Mouse (Mus musculus) lung, embryonic 14.5 days (tissue): ENCODE measurements around the gene Slc5a1. TPM values are rescaled to one million over a fixed set of nuclear protein-coding genes. Genes with fewer than 3 reads are reported as not detected.

ENCODE experiments used
- ATAC-seq: fragments of 200-750 bp; cut with Nextera tagmentation; 2 replicates; pipeline ENCODE4 v1.8.0; 2017; ENCODE audit warnings: mild to moderate bottlenecking, moderate TSS enrichment, moderate library complexity; ENCODE audit not compliant: insufficient read depth
- DNase-seq: peaks from one replicate; pipeline ENCODE4 v3.0.0-alpha.2; 2015
- H3K27ac ChIP-seq: fragments of 300-500 bp; sonication (generic); 2 replicates; pipeline ENCODE4 v1.5.1; 2014; ENCODE audit warnings: low read depth, mild to moderate bottlenecking, moderate library complexity
- H3K27me3 ChIP-seq: fragments of 300-500 bp; sonication (generic); 2 replicates; pipeline ENCODE4 v1.6.1; 2014; ENCODE audit warnings: low read length, control low read depth; ENCODE audit not compliant: insufficient read depth
- H3K36me3 ChIP-seq: fragments of 300-500 bp; sonication (generic); 2 replicates; pipeline ENCODE4 v1.6.1; 2014; ENCODE audit warnings: control low read depth; ENCODE audit not compliant: insufficient read depth
- H3K4me1 ChIP-seq: fragments of 300-500 bp; sonication (generic); 2 replicates; pipeline ENCODE4 v1.6.1; 2014; ENCODE audit warnings: antibody characterized with exemption, control low read depth; ENCODE audit not compliant: insufficient read depth
- H3K4me2 ChIP-seq: fragments of 300-500 bp; sonication (generic); 2 replicates; pipeline ENCODE4 v1.6.1; 2014; ENCODE audit warnings: mild to moderate bottlenecking
- H3K4me3 ChIP-seq: fragments of 300-500 bp; sonication (generic); 2 replicates; pipeline ENCODE4 v1.5.1; 2014; ENCODE audit warnings: low read depth, low read length
- H3K9ac ChIP-seq: fragments of 300-500 bp; sonication (generic); 2 replicates; pipeline ENCODE4 v1.6.1; 2014
- H3K9me3 ChIP-seq: fragments of 300-500 bp; sonication (generic); 2 replicates; pipeline ENCODE4 v1.6.1; 2016; ENCODE audit warnings: low read depth, low read length, control low read depth
- CTCF ChIP-seq: IDR thresholded peaks from 2 replicates; pipeline ENCODE4 v1.5.1; 2016; ENCODE audit warnings: antibody characterized with exemption, low read depth
- WGBS: fragments of 180-500 bp; shearing (Covaris S2); extraction: QIAGEN DNeasy Blood & Tissue Kit; methylation state at CpG from one replicate; pipeline ENCODE4 v1.1.7; 2014; 5-methylcytosine and 5-hydroxymethylcytosine counted together
- polyA plus RNA-seq: library from polyadenylated mRNA; unstranded; fragments of >200 nt; fragmentation: Nextera tagmentation; extraction: Ambion mirVana; gene quantifications from 2 replicates; pipeline ENCODE4 v1.2.1, GENCODE M21; 2014

Gene Slc5a1
- 0.07 and 0.20 TPM in 2 replicates for polyA plus RNA-seq

DNA sequence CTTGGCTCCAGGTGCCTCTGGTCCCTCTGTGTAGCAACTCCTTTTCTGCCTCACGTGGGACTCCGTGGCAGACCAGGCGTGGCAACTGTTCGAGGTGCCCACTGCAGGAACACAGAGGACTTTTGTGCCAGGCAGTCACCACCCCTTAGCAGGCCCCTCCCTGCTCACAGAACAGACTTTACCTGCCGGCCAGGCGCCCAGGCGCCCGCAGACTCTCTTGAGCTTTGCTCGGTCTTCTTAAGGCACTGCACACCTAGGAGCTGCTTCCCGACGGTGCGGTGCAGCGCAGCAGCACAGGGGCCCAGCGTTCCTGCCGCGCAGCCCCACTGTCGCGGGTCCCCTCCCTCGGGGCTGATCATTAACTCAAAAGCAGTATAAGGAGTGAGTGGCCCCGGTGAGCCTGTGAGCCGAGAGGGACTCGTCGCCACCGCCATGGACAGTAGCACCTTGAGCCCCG lies at the start of gene Slc5a1:
Gene Slc5a1, plus strand, starts transcription at position 195 of the 457 bp plus-strand sequence.
- no peak for ATAC-seq
- H3K9ac ChIP-seq: no peak within 1 kb of the TSS

DNA sequence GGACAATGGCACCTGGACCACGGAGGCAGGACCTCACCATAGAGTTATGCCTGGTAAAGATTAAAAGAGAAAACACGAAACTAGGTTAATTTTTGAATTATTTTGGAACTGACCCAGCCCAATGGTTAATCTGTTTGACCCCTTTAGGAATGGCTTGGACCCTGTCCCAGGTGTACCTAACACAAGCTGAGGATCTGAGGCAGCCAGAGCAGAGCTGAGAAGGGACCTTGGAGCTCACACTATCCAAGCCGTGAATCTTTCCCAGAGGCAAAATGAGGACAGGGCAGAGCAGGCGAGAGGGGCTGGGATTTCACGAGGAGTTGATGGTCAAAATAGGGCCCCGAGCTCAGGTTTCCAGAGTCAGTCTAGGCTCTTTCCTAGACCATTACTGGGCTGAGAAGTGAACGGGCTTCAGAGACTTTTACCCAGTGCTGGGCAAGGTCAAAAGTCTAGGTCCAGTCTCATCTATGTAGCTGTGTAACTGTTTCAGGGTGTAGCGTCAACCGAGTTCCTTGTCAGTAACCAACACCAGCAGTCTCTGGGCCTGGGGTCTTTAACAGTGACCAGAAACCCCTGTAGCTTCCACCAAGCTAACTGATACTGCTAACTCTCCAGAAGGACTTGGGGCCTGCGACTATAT lies 47.8 kb upstream of the Slc5a1 start:
- Histone ChIP-seq H3K9me3 (no peaks in the 10 kb centered on the region), H3K9ac (no peak overlapping the region), H3K36me3 (no peaks in the 10 kb centered on the region), H3K4me3 (no peak overlapping the region), H3K4me1 (no peaks in the 10 kb centered on the region), H3K27ac (no peak overlapping the region), H3K27me3 (no peaks in the 10 kb centered on the region), H3K4me2 (no peak overlapping the region)
- DNase-seq: no peak
- ATAC-seq: no peak
- no peak for TF ChIP-seq CTCF
- 74% methylated on average over 10 of the region's 10 CpGs for WGBS

More for the DNA sequence above, at the start of gene Slc5a1:
- H3K27ac ChIP-seq: no peak within 1 kb of the TSS
- H3K9me3 ChIP-seq: no peaks in the 10 kb centered on the region
- no peaks in the 10 kb centered on the region for H3K36me3 ChIP-seq
- no peaks in the 10 kb centered on the region for H3K4me1 ChIP-seq
- H3K4me2 ChIP-seq: peak within 1 kb of the TSS; percentile 43
- peak; percentile 11 for DNase-seq
- TF ChIP-seq CTCF: no peak
- H3K27me3 ChIP-seq: peaks cover 31% of the 10 kb centered on the region
- H3K4me3 ChIP-seq: peak within 1 kb of the TSS; percentile 15; the same call in 1 of the 2 replicates
- 12% methylated on average over 25 of the region's 25 CpGs for WGBS

DNA sequence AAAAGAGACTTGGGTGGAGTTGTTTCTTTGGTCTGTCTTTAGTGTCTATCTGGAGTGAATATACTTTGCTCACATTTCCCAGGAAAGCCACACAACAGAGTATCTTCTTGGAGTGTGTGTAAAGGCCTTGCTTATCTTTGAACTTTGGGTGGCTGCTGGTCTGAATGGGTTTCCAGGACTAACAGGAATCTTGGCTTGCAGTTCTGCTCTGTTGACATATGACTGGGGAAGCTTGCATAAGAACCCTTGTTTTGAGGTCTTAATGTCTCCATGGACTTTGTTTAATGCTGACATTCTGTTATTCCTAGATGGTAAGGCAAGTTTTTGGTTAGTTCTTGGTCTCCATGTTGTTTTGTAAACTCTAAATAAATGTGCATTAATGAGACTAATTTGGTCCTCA lies 33.9 kb upstream of the Slc5a1 start:
- DNase-seq (no peak), ATAC-seq (no peak)

DNA sequence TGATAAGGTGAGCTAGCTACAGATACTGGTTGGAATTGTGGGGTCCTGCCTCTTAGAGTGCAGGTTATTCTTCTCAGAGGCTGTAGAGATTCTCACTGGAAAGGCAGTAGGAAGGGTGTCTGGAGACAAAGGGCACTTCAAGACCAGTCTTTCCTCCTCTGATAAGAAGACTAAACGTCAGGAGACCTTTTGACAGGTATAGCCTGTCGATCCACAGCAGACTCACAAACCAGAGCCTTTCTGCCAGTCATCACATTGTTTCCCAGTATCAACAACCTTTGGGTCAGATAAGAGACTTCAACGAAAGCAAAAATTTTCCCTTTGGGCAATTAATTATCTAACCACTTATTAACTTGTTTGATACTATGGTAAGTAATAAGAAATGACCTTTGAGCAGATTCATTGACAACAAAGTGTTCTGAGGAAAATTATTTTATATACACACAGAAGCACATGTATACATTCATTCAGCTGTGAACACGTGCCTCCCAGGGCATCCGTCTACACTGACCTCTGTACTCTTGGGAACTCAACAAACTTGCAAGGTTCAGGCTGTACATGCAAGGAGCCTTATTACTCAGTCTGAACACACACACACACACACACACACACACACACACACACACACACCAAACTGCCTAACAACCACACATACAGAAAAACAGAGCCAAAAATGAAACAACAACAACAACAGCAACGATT lies 27.4 kb upstream of the Slc5a1 start:
- no peak for ATAC-seq
- no peak for DNase-seq
- no peaks in the 10 kb centered on the region for H3K4me1 ChIP-seq
- no peak overlapping the region for H3K9ac ChIP-seq
- 50% methylated on average over 6 of the region's 6 CpGs for WGBS
- H3K27ac ChIP-seq: no peak overlapping the region
- no peaks in the 10 kb centered on the region for H3K36me3 ChIP-seq
- no peak overlapping the region for H3K4me2 ChIP-seq
- H3K4me3 ChIP-seq: no peak overlapping the region
- TF ChIP-seq CTCF: no peak
- no peaks in the 10 kb centered on the region for H3K27me3 ChIP-seq
- H3K9me3 ChIP-seq: no peaks in the 10 kb centered on the region

More for the DNA sequence above, 33.9 kb upstream of the Slc5a1 start:
- Histone ChIP-seq H3K4me2 (no peak overlapping the region), H3K36me3 (no peaks in the 10 kb centered on the region), H3K27ac (no peak overlapping the region), H3K4me3 (no peak overlapping the region), H3K27me3 (no peaks in the 10 kb centered on the region), H3K4me1 (no peaks in the 10 kb centered on the region), H3K9ac (no peak overlapping the region), H3K9me3 (no peaks in the 10 kb centered on the region)
- TF ChIP-seq CTCF: no peak

DNA sequence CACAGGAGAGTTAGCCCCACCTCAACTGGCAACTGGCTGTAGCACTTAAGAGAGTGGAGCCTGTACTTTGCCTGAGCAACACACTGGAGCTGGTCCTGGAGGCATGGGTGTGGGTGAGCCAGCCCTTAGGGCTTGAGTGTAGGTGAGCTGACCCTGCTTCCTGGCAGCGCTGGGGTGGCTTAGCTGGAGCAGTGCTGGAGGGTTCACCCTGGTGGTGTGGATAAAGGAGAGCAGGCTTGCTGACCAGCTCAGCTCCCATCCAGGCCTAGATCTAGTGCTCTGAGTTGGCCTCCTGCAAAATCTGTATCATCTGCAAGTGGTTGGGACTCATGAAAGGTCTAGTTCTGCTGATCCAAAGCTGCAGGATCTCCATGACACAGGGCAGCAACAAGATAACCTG lies 21.1 kb upstream of the Slc5a1 start:
- Histone ChIP-seq H3K4me2 (no peak overlapping the region), H3K9me3 (no peaks in the 10 kb centered on the region), H3K27ac (no peak overlapping the region), H3K4me3 (no peak overlapping the region), H3K4me1 (no peaks in the 10 kb centered on the region), H3K9ac (no peak overlapping the region), H3K36me3 (no peaks in the 10 kb centered on the region), H3K27me3 (no peaks in the 10 kb centered on the region)
- ATAC-seq (no peak), DNase-seq (no peak)
- no peak for TF ChIP-seq CTCF
- WGBS: 88% methylated on average over 1 of the region's 1 CpGs

DNA sequence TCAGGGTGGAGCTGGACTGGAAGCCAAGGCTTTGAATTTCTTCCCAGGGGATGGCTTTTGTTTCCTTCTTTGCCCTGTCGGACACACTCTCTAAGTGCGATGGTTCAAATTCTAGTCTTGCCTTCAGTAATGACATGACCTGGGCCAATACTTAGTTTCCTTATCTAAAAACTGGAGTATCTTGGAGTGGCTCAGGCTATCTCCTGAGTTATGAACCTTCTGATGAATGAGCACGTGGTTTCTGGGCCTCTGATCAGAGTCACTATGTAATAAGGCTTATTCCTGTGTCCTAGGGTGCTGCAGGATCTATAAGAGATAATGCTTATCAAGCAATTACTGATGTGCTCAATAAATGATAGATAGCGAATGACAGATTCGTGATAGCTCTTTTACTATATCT lies 19.4 kb upstream of the Slc5a1 start:
- WGBS: 81% methylated on average over 5 of the region's 5 CpGs

DNA sequence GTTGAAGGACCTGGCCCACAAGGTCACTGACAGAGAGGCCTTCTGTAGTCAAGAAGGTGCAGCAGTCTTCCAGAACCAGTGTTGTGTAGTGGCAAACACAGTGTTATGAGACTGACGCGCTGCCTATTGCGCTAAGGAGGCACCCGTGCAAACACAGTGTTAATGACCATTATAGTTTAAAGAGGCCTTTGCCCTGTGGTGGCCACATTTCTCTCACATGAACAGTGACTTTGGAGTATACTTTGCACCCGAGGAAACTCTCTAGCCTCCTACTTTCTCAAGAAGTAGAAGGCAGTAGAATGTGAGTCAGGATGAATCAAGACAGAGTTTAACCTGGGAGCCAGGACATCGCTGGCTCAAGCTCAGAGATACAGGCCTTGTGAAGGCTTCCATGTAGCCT lies 12.7 kb upstream of the Slc5a1 start:
- 83% methylated on average over 6 of the region's 6 CpGs for WGBS
- no peak for TF ChIP-seq CTCF
- no peak overlapping the region for H3K4me2 ChIP-seq
- H3K9ac ChIP-seq: no peak overlapping the region
- H3K9me3 ChIP-seq: no peaks in the 10 kb centered on the region
- no peak for DNase-seq
- H3K4me1 ChIP-seq: no peaks in the 10 kb centered on the region
- no peak for ATAC-seq
- H3K4me3 ChIP-seq: no peak overlapping the region
- no peak overlapping the region for H3K27ac ChIP-seq
- H3K27me3 ChIP-seq: no peaks in the 10 kb centered on the region
- no peaks in the 10 kb centered on the region for H3K36me3 ChIP-seq

More for the DNA sequence above, 19.4 kb upstream of the Slc5a1 start:
- no peak overlapping the region for H3K4me3 ChIP-seq
- DNase-seq: no peak
- H3K9me3 ChIP-seq: no peaks in the 10 kb centered on the region
- no peaks in the 10 kb centered on the region for H3K27me3 ChIP-seq
- H3K4me2 ChIP-seq: no peak overlapping the region
- H3K9ac ChIP-seq: no peak overlapping the region
- H3K36me3 ChIP-seq: no peaks in the 10 kb centered on the region
- no peak for TF ChIP-seq CTCF
- no peak overlapping the region for H3K27ac ChIP-seq
- ATAC-seq: no peak
- H3K4me1 ChIP-seq: no peaks in the 10 kb centered on the region
